Mouse (Mus musculus) kidney, adult 10 weeks (tissue): ENCODE data around the gene Vmn1r40. TPM values are rescaled to one million over a fixed set of nuclear protein-coding genes. Genes with fewer than 3 reads are reported as not detected.

Experiments
- polyA plus RNA-seq: library from polyadenylated mRNA; stranded (reverse); fragments of 350-450 nt; fragmentation: Illumina TruSeq; extraction: RNeasy Lipid Tissue Mini Kit (QIAGEN cat#74804); gene quantifications from one replicate; pipeline ENCODE4 v1.2.3, GENCODE M21; 2014; ENCODE audit warnings: low read depth, low replicate concordance

Vmn1r40 gene
- polyA plus RNA-seq: not detected

DNA sequence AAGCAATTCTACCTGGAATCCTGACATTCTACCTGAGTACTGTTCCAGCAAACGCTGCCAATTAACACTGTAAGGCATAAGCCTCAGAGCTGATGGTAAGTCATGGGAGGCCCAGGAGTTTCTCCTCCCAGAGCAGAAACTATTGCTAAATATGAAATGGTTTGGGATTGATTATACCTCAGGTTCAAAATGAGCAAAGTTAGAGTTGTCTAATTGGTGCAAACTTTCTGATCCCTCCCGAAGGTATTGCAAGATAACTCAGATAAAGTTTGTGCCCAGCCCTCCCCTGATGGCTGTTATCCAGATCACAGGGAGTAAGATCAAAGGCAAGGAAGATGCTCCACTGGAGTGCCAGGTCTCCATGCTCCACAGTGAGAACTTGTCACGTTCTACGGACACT, at the start of gene Vmn1r40:
Vmn1r40 (plus strand) TSS at position 301 of the 400 bp plus-strand sequence.

DNA sequence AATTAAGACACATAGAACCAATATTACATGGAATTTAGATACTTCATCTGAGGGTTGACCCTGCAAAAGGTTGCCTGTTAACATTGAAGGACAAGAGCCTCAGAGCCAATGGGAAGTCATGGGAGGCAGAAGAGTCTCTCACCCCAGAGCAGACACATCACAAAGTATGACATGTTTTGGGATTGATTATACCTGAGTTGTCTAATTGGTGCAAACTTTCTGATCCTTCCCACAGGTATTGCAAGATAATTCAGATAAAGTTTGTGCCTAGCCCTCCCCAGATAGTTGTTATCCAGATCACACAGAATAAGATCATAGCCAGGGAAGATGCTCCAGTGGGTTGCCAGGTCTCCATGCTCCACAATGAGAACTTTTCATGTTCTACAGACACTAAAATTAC, 33.1 kb downstream of the Vmn1r40 start, which contains the start of gene Vmn1r41:
Vmn1r41 (plus strand) TSS at position 301 of the 400 bp plus-strand sequence.

Other genes with a start within 250 kb of the Vmn1r40 start
- 1.3 TPM for gene Chchd6, start 111.9 kb upstream of the Vmn1r40 start, polyA plus RNA-seq
- gene Txnrd3, start 63.6 kb upstream of the Vmn1r40 start, polyA plus RNA-seq: 20.2 TPM
- gene Vmn1r41, start 33.2 kb downstream of the Vmn1r40 start, polyA plus RNA-seq: not detected
- not detected for gene Vmn1r42, start 168.9 kb downstream of the Vmn1r40 start, polyA plus RNA-seq
- not detected for gene Vmn1r43, start 168.9 kb downstream of the Vmn1r40 start, polyA plus RNA-seq
- not detected for gene Vmn1r44, start 176.1 kb downstream of the Vmn1r40 start, polyA plus RNA-seq
- not detected for gene Vmn1r45, start 233.1 kb downstream of the Vmn1r40 start, polyA plus RNA-seq